ENCODE assay signal across 10 mouse cellular contexts in the genomic region with DNA sequence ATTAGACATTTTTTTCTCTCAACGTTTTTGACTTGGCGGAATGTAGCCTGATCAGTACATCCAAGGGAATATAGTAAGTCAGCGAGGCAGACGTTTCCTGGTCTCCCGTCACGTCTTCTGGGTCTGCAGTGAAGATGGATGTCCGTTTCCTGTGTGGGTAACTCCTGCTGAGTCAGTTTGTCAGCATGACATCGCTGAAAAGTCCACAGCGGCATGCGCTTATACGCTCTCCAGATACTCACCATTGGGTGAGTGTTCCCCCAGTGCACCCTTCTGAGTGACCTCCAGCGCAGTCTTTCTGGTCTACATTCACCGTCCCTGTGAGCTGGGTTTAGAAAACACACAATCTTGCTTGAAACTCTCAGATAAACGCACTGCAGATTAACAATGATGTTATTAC. TPM values are rescaled to one million over a fixed set of nuclear protein-coding genes. Genes with fewer than 3 reads are reported as not detected.
DNase-seq lines count a peak whose midpoint lies in the region; ATAC-seq and TF ChIP-seq lines count a peak whose summit lies in the region.
"Had no signal": no experiment of that assay in that cellular context is flagged by ENCODE, and none has a peak within 500 bp of the region (broad histone marks: within the 10 kb centered on the region; RNA-seq: fewer than 3 reads in every experiment).

No protein-coding gene starts in this region.

- no peaks in the 10 kb centered on the region for H3K36me3 ChIP-seq in hindbrain, postnatal 0 days (ENCODE audit: insufficient read depth, low read length)
- H3K36me3 ChIP-seq in hindbrain, embryonic 12.5 days = no peaks in the 10 kb centered on the region
- no peaks in the 10 kb centered on the region for H3K36me3 ChIP-seq in neural tube, embryonic 15.5 days
- no peaks in the 10 kb centered on the region for H3K36me3 ChIP-seq in forebrain, embryonic 15.5 days
- H3K36me3 ChIP-seq: embryonic facial prominence, embryonic 13.5 days; G1E had no signal

- no peaks in the 10 kb centered on the region for H3K9me3 ChIP-seq in hindbrain, postnatal 0 days (ENCODE audit: low read length)
- no peaks in the 10 kb centered on the region for H3K9me3 ChIP-seq in hindbrain, embryonic 12.5 days (replicated peaks)
- no peaks in the 10 kb centered on the region for H3K9me3 ChIP-seq in neural tube, embryonic 15.5 days (replicated peaks)
- H3K9me3 ChIP-seq in forebrain, embryonic 15.5 days = no peaks in the 10 kb centered on the region
- H3K9me3 ChIP-seq: embryonic facial prominence, embryonic 13.5 days; G1E had no signal

- H3K27ac ChIP-seq in hindbrain, postnatal 0 days = no peak overlapping the region
- no peak overlapping the region for H3K27ac ChIP-seq in hindbrain, embryonic 12.5 days
- H3K27ac ChIP-seq in neural tube, embryonic 15.5 days (replicated peaks) = no peak overlapping the region
- no peak overlapping the region for H3K27ac ChIP-seq in forebrain, embryonic 15.5 days (replicated peaks)
- H3K27ac ChIP-seq: embryonic facial prominence, embryonic 13.5 days had no signal

- DNase-seq in hindbrain, postnatal 0 days (ENCODE audit: low spot score) = peak; percentile 11
- DNase-seq in heart, adult 9 months (ENCODE audit: low spot score in 2 of 2) = peak; percentile 33 to 37
- DNase-seq in liver = peak; percentile 32
- DNase-seq in layer of hippocampus, postnatal 10 days (ENCODE audit: low spot score in 2 of 2) = no peak
- DNase-seq in adrenal gland, adult 18-20 months (ENCODE audit: low spot score in 2 of 2) = no peak

- no peak overlapping the region for H3K4me2 ChIP-seq in hindbrain, postnatal 0 days (ENCODE audit: low read depth, low read length)
- H3K4me2 ChIP-seq in hindbrain, embryonic 12.5 days (replicated peaks) = no peak overlapping the region
- H3K4me2 ChIP-seq in neural tube, embryonic 15.5 days = 0 out of 2 replicates have a peak overlapping the region, but pooled peaks have one; percentile 11
- H3K4me2 ChIP-seq in forebrain, embryonic 15.5 days (replicated peaks) = no peak overlapping the region
- H3K4me2 ChIP-seq: embryonic facial prominence, embryonic 13.5 days had no signal

- no peak for TF ChIP-seq CTCF in hindbrain, postnatal 0 days (IDR thresholded peaks at IDR 0.05; ENCODE audit: low read depth)

- no peak overlapping the region for H3K4me3 ChIP-seq in hindbrain, postnatal 0 days (ENCODE audit: low read length)
- no peak overlapping the region for H3K4me3 ChIP-seq in hindbrain, embryonic 12.5 days
- no peak overlapping the region for H3K4me3 ChIP-seq in neural tube, embryonic 15.5 days (replicated peaks)
- no peak overlapping the region for H3K4me3 ChIP-seq in forebrain, embryonic 15.5 days
- H3K4me3 ChIP-seq: embryonic facial prominence, embryonic 13.5 days had no signal

- ATAC-seq in hindbrain, postnatal 0 days = no peak
- no peak for ATAC-seq in hindbrain, embryonic 12.5 days (ENCODE audit: low FRiP score)
- ATAC-seq in neural tube, embryonic 15.5 days (ENCODE audit: low FRiP score) = no peak
- ATAC-seq in forebrain, embryonic 15.5 days (replicated peaks) = no peak

- no peak overlapping the region for H3K9ac ChIP-seq in hindbrain, postnatal 0 days (replicated peaks; ENCODE audit: low read length)
- H3K9ac ChIP-seq in hindbrain, embryonic 12.5 days = no peak overlapping the region
- no peak overlapping the region for H3K9ac ChIP-seq in neural tube, embryonic 15.5 days (replicated peaks)
- no peak overlapping the region for H3K9ac ChIP-seq in forebrain, embryonic 15.5 days (replicated peaks)
- H3K9ac ChIP-seq: embryonic facial prominence, embryonic 13.5 days had no signal

- WGBS in hindbrain, postnatal 0 days = 57% methylated on average over 14 of the region's 14 CpGs
- WGBS in hindbrain, embryonic 12.5 days = 46% methylated on average over 14 of the region's 14 CpGs
- WGBS in neural tube, embryonic 15.5 days = 52% methylated on average over 14 of the region's 14 CpGs
- WGBS in forebrain, embryonic 15.5 days = 74% methylated on average over 14 of the region's 14 CpGs

- no peaks in the 10 kb centered on the region for H3K4me1 ChIP-seq in hindbrain, postnatal 0 days (ENCODE audit: insufficient read depth, low read length)
- H3K4me1 ChIP-seq in hindbrain, embryonic 12.5 days = no peaks in the 10 kb centered on the region
- no peaks in the 10 kb centered on the region for H3K4me1 ChIP-seq in neural tube, embryonic 15.5 days
- peaks cover 3% of the 10 kb centered on the region; the same call in 1 of the 2 replicates for H3K4me1 ChIP-seq in forebrain, embryonic 15.5 days
- H3K4me1 ChIP-seq: embryonic facial prominence, embryonic 13.5 days had no signal

- no peaks in the 10 kb centered on the region for H3K27me3 ChIP-seq in hindbrain, postnatal 0 days (ENCODE audit: insufficient read depth, low read length)
- H3K27me3 ChIP-seq in hindbrain, embryonic 12.5 days = no peaks in the 10 kb centered on the region
- H3K27me3 ChIP-seq in neural tube, embryonic 15.5 days (replicated peaks) = no peaks in the 10 kb centered on the region
- H3K27me3 ChIP-seq in forebrain, embryonic 15.5 days = no peaks in the 10 kb centered on the region
- H3K27me3 ChIP-seq: embryonic facial prominence, embryonic 13.5 days had no signal

RNA-seq across cellular contexts. Expression of gene Klf6, which starts 58.5 kb away (rescaled TPM):
- total RNA-seq in hindbrain, postnatal 0 days (2014; rRNA removed) = 41.6 and 53.1 TPM in 2 replicates
- 99.6 and 104 TPM in 2 replicates for polyA plus RNA-seq in hindbrain, postnatal 0 days (2015; fragmentation: Nextera tagmentation; extraction: Ambion mirVana)
- 92.0 and 94.7 TPM in 2 replicates for polyA plus RNA-seq in hindbrain, embryonic 12.5 days (2016; fragmentation: Nextera tagmentation; extraction: Ambion mirVana)
- 88.2 and 90.5 TPM in 2 replicates for polyA plus RNA-seq in neural tube, embryonic 15.5 days (2015; fragmentation: Nextera tagmentation; extraction: Ambion mirVana)
- 10 to 100 TPM; 40.9 to 45.4 TPM for total RNA-seq in layer of hippocampus, postnatal 10 days (2021)
- 79.0 and 80.2 TPM in 2 replicates for polyA plus RNA-seq in forebrain, embryonic 15.5 days (2015; fragmentation: Nextera tagmentation; extraction: Ambion mirVana)
- 10 to 100 TPM; 42.6 to 57.3 TPM for total RNA-seq in adrenal gland, adult 18-20 months (2021)

Comparison
In these comparisons a context has a peak if more than half of its experiments do, and no peak if none do; other contexts are left out.
1. DNase-seq: peak in hindbrain, postnatal 0 days (single experiment), heart, adult 9 months (2 of 2) and liver (single experiment); none in layer of hippocampus, postnatal 10 days (0 of 2) and adrenal gland, adult 18-20 months (0 of 2).